Mouse (Mus musculus): ENCODE measurements around the gene Hoxb7.

Gene Hoxb7

GRCm38 (mm10) chr11:96333241-96334001 is 47.0 kb downstream of the Hoxb7 start:
- no peak for DNase-seq (ENCODE audit: low spot score in 2 of 2)

GRCm38 (mm10) chr11:96334002-96334364 is 47.6 kb downstream of the Hoxb7 start:
- no peak for DNase-seq (ENCODE audit: low spot score in 2 of 2)

GRCm38 (mm10) chr11:96334998-96335397 is 48.6 kb downstream of the Hoxb7 start:
- no peak for DNase-seq (ENCODE audit: low spot score in 2 of 2)

GRCm38 (mm10) chr11:96336597-96336996 is 50.2 kb downstream of the Hoxb7 start:
- DNase-seq (ENCODE audit: low spot score in 2 of 2), result no peak

GRCm38 (mm10) chr11:96337026-96337425 is 50.6 kb downstream of the Hoxb7 start:
- no peak for DNase-seq (ENCODE audit: low spot score in 2 of 2)

GRCm38 (mm10) chr11:96338957-96339855 is 52.8 kb downstream of the Hoxb7 start:
- no peak for DNase-seq (ENCODE audit: low spot score in 2 of 2)

Data from right cerebral cortex, adult 2 months (tissue).